Mouse (Mus musculus): ENCODE measurements around the gene Pde4b.

DNA sequence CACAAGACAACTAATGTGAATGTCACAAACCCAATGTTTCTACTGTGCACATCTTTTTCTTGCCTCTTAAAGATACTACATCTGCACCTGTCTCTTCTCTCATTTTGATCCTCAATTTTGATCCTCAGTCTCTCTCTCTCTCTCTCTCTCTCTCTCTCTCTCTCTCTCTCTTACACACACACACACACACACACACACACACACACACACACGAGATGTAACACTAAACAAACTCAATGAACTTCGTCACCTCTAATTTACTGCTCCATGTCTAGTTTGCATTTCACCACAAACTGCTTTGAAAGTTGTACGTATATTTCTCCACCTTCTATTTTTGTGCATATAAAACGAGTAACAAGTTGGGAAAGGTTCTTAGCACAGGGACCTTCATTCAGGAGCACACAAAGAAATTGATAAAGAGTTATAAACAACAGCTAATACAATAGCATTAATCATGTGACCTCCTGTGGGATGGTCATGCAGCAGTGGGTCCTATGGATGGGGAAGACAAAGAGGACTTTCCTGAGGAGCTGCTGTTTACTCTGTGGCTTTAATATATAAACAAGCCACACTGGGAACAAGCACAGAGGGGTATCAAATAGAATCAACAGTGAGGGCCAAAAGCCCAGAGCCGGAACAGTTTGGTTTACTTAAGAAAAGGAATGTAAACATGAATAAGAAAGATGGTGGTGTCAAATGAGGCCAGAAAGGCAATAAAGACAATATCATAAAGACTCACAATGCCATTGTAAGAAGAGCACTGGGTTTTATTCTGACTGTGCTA lies 372.1 kb downstream of the Pde4b start:
- TF ChIP-seq POLR2A (IDR thresholded peaks at IDR 0.05; ENCODE audit: control insufficient read depth, low read depth, low read length), result no peak
- TF ChIP-seq CTCF (IDR thresholded peaks at IDR 0.05; ENCODE audit: control insufficient read depth, insufficient read depth, insufficient replicate concordance, low read depth, low read length), result no peak

Data from testis, adult 2 months (tissue).